Mouse (Mus musculus) heart, adult 2 months (tissue): ENCODE data around the gene Anln.

ENCODE experiments used
- CTCF ChIP-seq: fragments of 200-600 bp; IDR thresholded peaks from 2 replicates; pipeline ENCODE4 v1.8.1; 2022; ENCODE audit warnings: antibody characterized with exemption, mild to moderate bottlenecking, moderate library complexity
- EP300 ChIP-seq: fragments of 200-500 bp; IDR thresholded peaks from 2 replicates; pipeline ENCODE4 v1.6.1; 2011; ENCODE audit warnings: low read depth, low read length, control low read depth; ENCODE audit not compliant: insufficient read depth
- POLR2A ChIP-seq: fragments of 200-500 bp; IDR thresholded peaks from 2 replicates; pipeline ENCODE4 v1.6.1; 2011; ENCODE audit warnings: mild to moderate bottlenecking, low read depth, low read length, control low read depth; ENCODE audit not compliant: insufficient read depth

DNA sequence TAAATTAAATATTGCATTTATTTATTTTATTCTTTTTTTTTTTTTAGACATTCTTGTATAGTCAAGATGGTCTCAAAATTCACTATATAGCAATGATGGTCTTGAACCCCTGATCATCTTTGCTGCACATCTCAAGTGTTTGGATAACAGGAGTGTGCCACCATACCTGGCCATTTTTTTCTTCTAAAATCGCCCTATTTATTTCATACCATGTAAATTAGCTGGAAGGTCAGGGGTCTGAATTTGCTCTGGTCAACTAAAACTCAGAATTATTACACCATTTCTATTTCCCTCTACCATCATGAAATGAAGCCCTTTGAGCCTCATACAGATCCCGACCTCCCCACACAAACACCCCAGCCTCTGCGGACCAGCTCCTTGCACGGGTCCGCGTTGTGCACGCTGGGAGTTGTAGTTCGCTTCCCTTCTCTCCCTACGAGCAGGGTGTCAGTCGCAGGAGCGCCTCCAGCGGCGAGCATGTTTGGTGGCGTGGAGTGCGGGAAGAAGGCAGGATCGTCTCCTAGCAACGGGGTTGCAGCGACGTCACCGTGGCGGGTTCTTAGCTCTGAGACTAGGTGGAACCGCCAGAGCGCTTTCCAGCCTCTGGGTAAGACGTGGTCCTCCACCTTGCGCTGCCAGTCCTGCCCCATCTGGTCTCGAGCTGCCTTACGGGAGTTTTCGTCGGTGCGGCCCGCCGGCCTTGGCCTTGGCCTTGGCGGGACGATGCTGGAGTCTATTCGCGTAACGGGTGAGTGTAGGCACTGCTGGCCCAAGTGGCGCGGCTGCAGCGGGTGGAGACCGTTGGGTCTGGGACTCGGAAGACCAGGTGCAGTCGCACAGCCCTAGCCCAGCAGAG, 22.2 kb upstream of the Anln start, which contains the start of gene 9530077C05Rik:
- TF ChIP-seq EP300 (peak; percentile 56; the same call in 1 of the 2 replicates), CTCF (peak; percentile 98), POLR2A (0 out of 2 replicates have a peak, but pooled peaks have one; percentile 38)
